Mouse (Mus musculus) G1E-ER4 (cell line): Measurements from ENCODE around the gene Tpst2. TPM values are rescaled to one million over a fixed set of nuclear protein-coding genes. Genes with fewer than 3 reads are reported as not detected.

ENCODE experiments used
- GATA1 ChIP-seq: IDR thresholded peaks from one replicate; pipeline ENCODE4 v1.8.0; 2012; ENCODE audit warnings: low read length, inconsistent platforms
- polyA plus RNA-seq: library from polyadenylated mRNA; stranded (reverse); fragments of >175 nt; gene quantifications from 2 replicates; pipeline ENCODE4 v1.2.3, GENCODE M21; 2012

The Tpst2 gene
- polyA plus RNA-seq, 1 experiment: 110 TPM

GRCm38 (mm10) chr5:112244890-112245615 lies 31.4 kb upstream of the Tpst2 start:
- TF ChIP-seq GATA1: no peak

GRCm38 (mm10) chr5:112247399-112247798 lies 29.1 kb upstream of the Tpst2 start:
- TF ChIP-seq GATA1: no peak

GRCm38 (mm10) chr5:112249106-112249505 lies 27.4 kb upstream of the Tpst2 start:
- TF ChIP-seq GATA1: no peak

- TF ChIP-seq GATA1: no peak
These were observed 24.1 kb upstream of the Tpst2 start, which contains the start of gene Cryba4 for GRCm38 (mm10) chr5:112252400-112252799. Cryba4 (minus strand) TSS chr5:112252518.

GRCm38 (mm10) chr5:112253169-112253568 lies 23.3 kb upstream of the Tpst2 start:
- peak; percentile 59 for TF ChIP-seq GATA1

- TF ChIP-seq GATA1: no peak
These were observed 22.1 kb upstream of the Tpst2 start for GRCm38 (mm10) chr5:112254282-112254806.

GRCm38 (mm10) chr5:112255426-112255825 lies 21.1 kb upstream of the Tpst2 start, which contains the start of gene Crybb1:
Crybb1 (plus strand) TSS chr5:112255815.
- TF ChIP-seq GATA1: no peak

- TF ChIP-seq GATA1: no peak
These were observed 20.0 kb upstream of the Tpst2 start for GRCm38 (mm10) chr5:112256457-112256856.

GRCm38 (mm10) chr5:112257896-112258295 lies 18.6 kb upstream of the Tpst2 start:
- no peak for TF ChIP-seq GATA1

GRCm38 (mm10) chr5:112259862-112260650 lies 16.4 kb upstream of the Tpst2 start:
- no peak for TF ChIP-seq GATA1

- TF ChIP-seq GATA1: no peak
These were observed 15.7 kb upstream of the Tpst2 start for GRCm38 (mm10) chr5:112260818-112261217.

- TF ChIP-seq GATA1: no peak
These were observed 12.4 kb upstream of the Tpst2 start for GRCm38 (mm10) chr5:112264099-112264498.

- no peak for TF ChIP-seq GATA1
These were observed 11.4 kb upstream of the Tpst2 start for GRCm38 (mm10) chr5:112265110-112265509.

- TF ChIP-seq GATA1: no peak
These were observed 11.0 kb upstream of the Tpst2 start for GRCm38 (mm10) chr5:112265515-112265914.

- TF ChIP-seq GATA1: no peak
These were observed 10.3 kb upstream of the Tpst2 start for GRCm38 (mm10) chr5:112266011-112266777.
